Mouse (Mus musculus): Measurements from ENCODE around the gene Fgf11. TPM values are rescaled to one million over a fixed set of nuclear protein-coding genes. Genes with fewer than 3 reads are reported as not detected.
A peak's percentile ranks its signal among the peaks of the same experiment; 100 is the strongest.

The Fgf11 gene
- total and polyA plus RNA-seq, 2 experiments from 2014 or later: 2.8 to 16.4 TPM

- Histone ChIP-seq H3K4me3 (ENCODE audit: low read depth, low read length) (no peak within 1 kb of the TSS), H3K4me1 (ENCODE audit: insufficient read depth, low read length) (no peaks in the 10 kb centered on the region), H3K9ac (replicated peaks; ENCODE audit: low read length, poor library complexity, severe bottlenecking) (no peak within 1 kb of the TSS), H3K36me3 (ENCODE audit: insufficient read depth, low read length) (no peaks in the 10 kb centered on the region), H3K27ac (ENCODE audit: low read depth, low read length) (no peak within 1 kb of the TSS), H3K9me3 (ENCODE audit: low read length) (no peaks in the 10 kb centered on the region), H3K4me2 (ENCODE audit: low read depth, low read length, poor library complexity, severe bottlenecking) (no peak within 1 kb of the TSS), H3K27me3 (ENCODE audit: insufficient read depth, low read length) (no peaks in the 10 kb centered on the region)
- 65% methylated on average over 10 of the region's 10 CpGs for WGBS
- no peak for TF ChIP-seq CTCF (IDR thresholded peaks at IDR 0.05)
- DNase-seq (ENCODE audit: low spot score): no peak
- no peak for ATAC-seq (ENCODE audit: low FRiP score)
Observed at GRCm38 (mm10) chr11:69815155-69815554, 13.5 kb upstream of the Fgf11 start, which contains the start of gene Gm39566. Gene Gm39566 (minus strand): TSS chr11:69815298.

- no peak for ATAC-seq (ENCODE audit: low FRiP score)
- no peaks in the 10 kb centered on the region for H3K4me1 ChIP-seq (ENCODE audit: insufficient read depth, low read length)
Observed at GRCm38 (mm10) chr11:69810280-69810679, 8.6 kb upstream of the Fgf11 start.

GRCm38 (mm10) chr11:69807641-69808040 is 6.0 kb upstream of the Fgf11 start:
- 0 out of 2 replicates have a peak, but pooled peaks cover 4% of the 10 kb centered on the region for H3K27me3 ChIP-seq (ENCODE audit: insufficient read depth, low read length)
- H3K9ac ChIP-seq (replicated peaks; ENCODE audit: low read length, poor library complexity, severe bottlenecking): no peak overlapping the region
- H3K4me1 ChIP-seq (ENCODE audit: insufficient read depth, low read length): 0 out of 2 replicates have a peak, but pooled peaks cover 3% of the 10 kb centered on the region
- no peak overlapping the region for H3K4me3 ChIP-seq (ENCODE audit: low read depth, low read length)
- H3K4me2 ChIP-seq (ENCODE audit: low read depth, low read length, poor library complexity, severe bottlenecking): no peak overlapping the region
- no peak for TF ChIP-seq CTCF (IDR thresholded peaks at IDR 0.05)
- 80% methylated on average over 2 of the region's 2 CpGs for whole genome bisulfite sequencing
- H3K27ac ChIP-seq (ENCODE audit: low read depth, low read length): no peak overlapping the region
- DNase-seq (ENCODE audit: low spot score): no peak
- H3K9me3 ChIP-seq (ENCODE audit: low read length): no peaks in the 10 kb centered on the region
- ATAC-seq (ENCODE audit: low FRiP score): no peak
- H3K36me3 ChIP-seq (ENCODE audit: insufficient read depth, low read length): no peaks in the 10 kb centered on the region

More at GRCm38 (mm10) chr11:69810280-69810679, 8.6 kb upstream of the Fgf11 start:
- DNase-seq (ENCODE audit: low spot score): no peak
- Histone ChIP-seq H3K27ac (ENCODE audit: low read depth, low read length) (no peak overlapping the region), H3K27me3 (ENCODE audit: insufficient read depth, low read length) (0 out of 2 replicates have a peak, but pooled peaks cover 2% of the 10 kb centered on the region), H3K9ac (replicated peaks; ENCODE audit: low read length, poor library complexity, severe bottlenecking) (no peak overlapping the region), H3K9me3 (ENCODE audit: low read length) (no peaks in the 10 kb centered on the region), H3K4me2 (ENCODE audit: low read depth, low read length, poor library complexity, severe bottlenecking) (no peak overlapping the region), H3K4me3 (ENCODE audit: low read depth, low read length) (no peak overlapping the region), H3K36me3 (ENCODE audit: insufficient read depth, low read length) (no peaks in the 10 kb centered on the region)
- TF ChIP-seq CTCF (IDR thresholded peaks at IDR 0.05): no peak

- ATAC-seq (ENCODE audit: low FRiP score): no peak
- Histone ChIP-seq H3K4me2 (ENCODE audit: low read depth, low read length, poor library complexity, severe bottlenecking) (no peak overlapping the region), H3K27ac (ENCODE audit: low read depth, low read length) (no peak overlapping the region), H3K9me3 (ENCODE audit: low read length) (no peaks in the 10 kb centered on the region), H3K4me3 (ENCODE audit: low read depth, low read length) (no peak overlapping the region), H3K4me1 (ENCODE audit: insufficient read depth, low read length) (0 out of 2 replicates have a peak, but pooled peaks cover 3% of the 10 kb centered on the region), H3K9ac (replicated peaks; ENCODE audit: low read length, poor library complexity, severe bottlenecking) (no peak overlapping the region), H3K36me3 (ENCODE audit: insufficient read depth, low read length) (no peaks in the 10 kb centered on the region), H3K27me3 (ENCODE audit: insufficient read depth, low read length) (0 out of 2 replicates have a peak, but pooled peaks cover 4% of the 10 kb centered on the region)
- peak; percentile 24; the same call in 1 of the 2 replicates for TF ChIP-seq CTCF (IDR thresholded peaks at IDR 0.05)
- 85% methylated on average over 4 of the region's 4 CpGs for WGBS
- no peak for DNase-seq (ENCODE audit: low spot score)
Observed at GRCm38 (mm10) chr11:69806378-69806777, 4.7 kb upstream of the Fgf11 start.

- Histone ChIP-seq H3K36me3 (ENCODE audit: insufficient read depth, low read length) (no peaks in the 10 kb centered on the region), H3K27me3 (ENCODE audit: insufficient read depth, low read length) (0 out of 2 replicates have a peak, but pooled peaks cover 4% of the 10 kb centered on the region), H3K4me2 (ENCODE audit: low read depth, low read length, poor library complexity, severe bottlenecking) (peak within 1 kb of the TSS; percentile 96), H3K4me3 (ENCODE audit: low read depth, low read length) (no peak within 1 kb of the TSS), H3K4me1 (ENCODE audit: insufficient read depth, low read length) (0 out of 2 replicates have a peak, but pooled peaks cover 3% of the 10 kb centered on the region), H3K9me3 (ENCODE audit: low read length) (no peaks in the 10 kb centered on the region), H3K27ac (ENCODE audit: low read depth, low read length) (no peak within 1 kb of the TSS), H3K9ac (replicated peaks; ENCODE audit: low read length, poor library complexity, severe bottlenecking) (no peak within 1 kb of the TSS)
- TF ChIP-seq CTCF (IDR thresholded peaks at IDR 0.05): no peak
- no peak for ATAC-seq (ENCODE audit: low FRiP score)
- no peak for DNase-seq (ENCODE audit: low spot score)
- 12% methylated on average over 29 of the region's 29 CpGs for WGBS
Observed at GRCm38 (mm10) chr11:69804972-69805909, 3.6 kb upstream of the Fgf11 start, which contains the start of gene Tmem102. Gene Tmem102 (minus strand): TSS chr11:69805624.

GRCm38 (mm10) chr11:69804652-69804940 is 2.9 kb upstream of the Fgf11 start:
- H3K4me1 ChIP-seq (ENCODE audit: insufficient read depth, low read length): peaks cover 3% of the 10 kb centered on the region; the same call in 1 of the 2 replicates

More at GRCm38 (mm10) chr11:69804652-69804940, 2.9 kb upstream of the Fgf11 start:
- no peak for DNase-seq (ENCODE audit: low spot score)
- Histone ChIP-seq H3K27ac (ENCODE audit: low read depth, low read length) (no peak overlapping the region), H3K4me2 (ENCODE audit: low read depth, low read length, poor library complexity, severe bottlenecking) (peak overlapping the region; percentile 96), H3K27me3 (ENCODE audit: insufficient read depth, low read length) (0 out of 2 replicates have a peak, but pooled peaks cover 4% of the 10 kb centered on the region), H3K36me3 (ENCODE audit: insufficient read depth, low read length) (no peaks in the 10 kb centered on the region), H3K9me3 (ENCODE audit: low read length) (no peaks in the 10 kb centered on the region), H3K9ac (replicated peaks; ENCODE audit: low read length, poor library complexity, severe bottlenecking) (no peak overlapping the region), H3K4me3 (ENCODE audit: low read depth, low read length) (no peak overlapping the region)
- TF ChIP-seq CTCF (IDR thresholded peaks at IDR 0.05): no peak
- WGBS: 9% methylated on average over 12 of the region's 12 CpGs
- ATAC-seq (ENCODE audit: low FRiP score): no peak
